Mouse (Mus musculus) gastrocnemius, adult 18-20 months (tissue): ENCODE data around the gene Ermap. TPM values are rescaled to one million over a fixed set of nuclear protein-coding genes. Genes with fewer than 3 reads are reported as not detected.

ENCODE experiments used
- DNase-seq: peaks from one replicate; pipeline ENCODE4 v3.0.0; 2021; ENCODE audit warnings: low spot score
- microRNA-seq: library from miRNA; unstranded; fragments of <30 nt; microRNA quantifications from one replicate; pipeline ENCODE4 v1.2.0, GENCODE M21; 2021
- total RNA-seq, 2 experiments: library from RNA; stranded (reverse); gene quantifications; 2 replicates each; pipeline ENCODE4 v1.2.3; 2021

Gene Ermap
- total RNA-seq, 2 experiments from 2014 or later, result not detected

- no peak for DNase-seq
These were observed 51.0 kb downstream of the Ermap start for GRCm38 (mm10) chr4:119138776-119139175.

- DNase-seq, result no peak
These were observed 51.6 kb downstream of the Ermap start for GRCm38 (mm10) chr4:119138171-119138570.

DNA sequence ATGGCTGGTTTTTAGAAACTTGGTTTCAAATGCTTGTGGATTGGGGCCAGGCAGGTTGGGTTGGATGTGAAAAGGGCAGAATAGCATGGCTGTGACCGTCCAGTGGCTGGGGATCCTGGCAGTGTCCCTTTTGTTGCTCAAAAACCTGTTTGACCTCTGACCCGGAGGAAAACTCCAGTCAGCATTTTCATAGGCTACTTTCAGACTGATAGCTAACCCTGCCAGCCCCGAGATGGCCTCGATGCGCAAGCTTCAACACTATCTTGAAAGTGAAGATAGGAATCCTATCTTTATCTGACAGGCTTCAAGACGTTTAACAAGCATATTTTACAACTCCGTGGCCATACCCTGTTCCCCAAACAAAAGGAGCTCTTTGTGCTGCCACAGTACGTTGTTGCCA is 52.5 kb downstream of the Ermap start:
- no peak for DNase-seq

GRCm38 (mm10) chr4:119133860-119134259 is 56.0 kb downstream of the Ermap start:
- no peak for DNase-seq

DNA sequence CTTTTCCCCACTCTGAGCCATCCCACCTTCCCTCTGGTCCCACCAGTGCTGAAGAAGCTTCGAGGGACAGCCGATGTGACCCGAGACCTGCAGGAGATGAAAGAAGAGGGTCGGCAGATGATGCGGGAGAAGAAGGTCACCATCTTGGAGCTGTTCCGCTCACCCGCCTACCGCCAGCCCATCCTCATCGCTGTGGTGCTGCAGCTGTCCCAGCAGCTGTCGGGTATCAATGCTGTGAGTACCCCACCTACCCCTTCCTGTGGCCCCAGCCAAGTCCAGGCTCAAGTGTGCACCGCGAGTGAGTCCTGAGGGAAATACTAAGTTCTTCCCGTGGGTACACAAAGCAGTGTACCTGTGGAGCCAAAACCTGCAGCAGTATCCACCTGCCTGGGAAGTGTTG is 56.5 kb downstream of the Ermap start:
- no peak for DNase-seq

DNA sequence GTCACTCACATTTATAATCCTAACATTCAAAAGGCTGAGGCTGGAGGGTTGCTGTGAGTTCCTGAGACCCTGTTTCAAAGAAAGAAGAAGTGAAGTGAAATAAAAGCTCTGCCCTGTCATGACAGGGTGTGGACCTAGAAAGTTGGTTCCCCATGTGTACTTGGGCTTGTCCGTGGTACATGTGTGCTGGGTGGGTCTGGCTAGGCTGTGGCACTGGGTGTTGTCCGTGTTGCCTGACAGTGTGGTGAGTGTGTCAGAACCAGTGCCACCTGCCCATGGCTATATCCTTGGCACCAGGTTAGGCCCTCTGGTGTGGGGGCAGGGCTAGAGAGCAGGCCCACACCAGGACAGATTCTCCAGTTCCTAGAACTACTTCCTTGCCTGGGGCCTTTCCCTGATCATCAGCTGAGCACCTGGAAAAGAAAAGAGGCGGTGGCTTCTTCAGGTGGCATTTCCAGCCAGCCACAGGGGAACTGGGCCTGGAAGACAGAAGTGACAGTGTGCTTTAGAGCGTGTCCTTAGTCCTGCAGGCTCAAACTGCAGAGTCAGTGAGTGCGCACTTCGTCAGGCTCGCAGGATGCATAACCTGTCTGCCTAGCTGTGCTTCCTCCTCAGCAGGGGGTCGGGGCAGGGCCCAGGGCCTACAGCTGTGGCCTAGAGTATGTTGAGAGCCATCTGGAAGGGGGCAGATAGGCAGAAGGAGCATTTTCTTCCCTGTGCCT is 58.5 kb downstream of the Ermap start:
- no peak for DNase-seq

- no peak for DNase-seq
These were observed 60.7 kb downstream of the Ermap start for GRCm38 (mm10) chr4:119129096-119129495.

- DNase-seq, result no peak
These were observed 61.3 kb downstream of the Ermap start for GRCm38 (mm10) chr4:119128547-119128946.

- DNase-seq, result no peak
These were observed 62.6 kb downstream of the Ermap start for GRCm38 (mm10) chr4:119127229-119127628.

DNA sequence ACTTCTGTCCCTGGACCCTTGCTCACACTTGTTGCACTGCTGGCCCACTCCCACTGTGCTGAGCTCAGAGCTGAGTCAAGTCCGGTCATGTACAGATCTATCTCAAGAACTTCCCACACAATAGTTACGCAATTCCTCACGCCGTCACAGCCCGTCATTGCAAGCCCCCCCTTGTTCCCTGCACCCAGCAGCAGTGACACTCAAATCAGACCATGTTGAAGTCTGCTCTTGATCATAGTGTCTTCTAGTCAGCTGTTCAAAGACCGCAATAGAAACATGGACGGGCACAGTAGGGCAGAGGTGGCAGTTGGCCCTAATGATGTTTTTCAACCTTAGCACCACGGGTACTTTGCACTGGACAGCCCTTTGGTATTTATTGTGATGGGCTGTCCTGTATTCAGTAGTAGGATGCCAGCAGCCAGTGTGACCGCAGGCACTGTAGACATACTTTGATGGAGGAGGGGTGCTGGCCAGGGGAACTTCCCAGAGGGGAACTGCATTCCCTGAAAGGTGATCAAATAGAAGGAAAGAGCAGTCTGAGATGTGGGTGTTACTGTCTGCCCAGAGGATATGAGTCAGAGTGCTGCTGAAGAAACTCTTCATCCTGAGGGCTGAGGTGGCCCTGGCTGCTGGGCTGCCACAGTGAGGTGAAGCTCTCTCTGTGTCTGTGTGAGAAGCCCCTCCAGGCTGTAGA is 64.1 kb downstream of the Ermap start:
- DNase-seq, result no peak

Small RNA genes lying within 50 kb of the gene (microRNA-seq; reads per million reads assigned to microRNA genes)
- not detected for gene Mir1957a

Other genes with a start within 250 kb of the Ermap start
- under 1 TPM; 0.19 to 0.50 TPM for gene Lao1, start 228.4 kb downstream of the Ermap start, total RNA-seq
- 1 to 10 TPM; 6.2 to 7.5 TPM for gene Slc2a1, start 81.3 kb downstream of the Ermap start, total RNA-seq
- gene Zfp691, start 15.8 kb downstream of the Ermap start, total RNA-seq, result 10 to 100 TPM; 18.5 TPM
- 10 to 100 TPM in 1 of 2 experiments, 1 to 10 TPM in 1; 9.3 to 12.2 TPM for gene Svbp, start 5.3 kb upstream of the Ermap start, total RNA-seq
- not detected for gene Tmem269, start 28.2 kb upstream of the Ermap start, total RNA-seq
- 10 to 100 TPM; 24.6 to 28.2 TPM for gene AU022252, start 42.7 kb upstream of the Ermap start, total RNA-seq
- gene P3h1, start 42.9 kb upstream of the Ermap start, total RNA-seq, result 1 to 10 TPM; 9.1 to 9.4 TPM
- gene Cldn19, start 65.4 kb upstream of the Ermap start, total RNA-seq, result 1 to 10 TPM; 1.3 to 1.9 TPM
- 100 to 1,000 TPM; 659 to 760 TPM for gene Ybx1, start 104.6 kb upstream of the Ermap start, total RNA-seq
- gene Ppih, start 130.5 kb upstream of the Ermap start, total RNA-seq, result 1 to 10 TPM; 7.9 to 8.8 TPM
- not detected for gene Ccdc30, start 225.5 kb upstream of the Ermap start, total RNA-seq
- 1 to 10 TPM; 4.8 to 5.6 TPM for gene Ppcs, start 232.4 kb upstream of the Ermap start, total RNA-seq
- gene Zmynd12, start 232.8 kb upstream of the Ermap start, total RNA-seq, result not detected